Mouse (Mus musculus): ENCODE measurements around the gene Mpp2.
A peak's percentile ranks its signal among the peaks of the same experiment; 100 is the strongest.

Mpp2 gene

GRCm38 (mm10) chr11:102036336-102036735 is 52.0 kb downstream of the Mpp2 start:
- no peak for DNase-seq (ENCODE audit: low read depth, low spot score)

GRCm38 (mm10) chr11:102035456-102035960 is 52.8 kb downstream of the Mpp2 start:
- no peak for DNase-seq (ENCODE audit: low read depth, low spot score)

GRCm38 (mm10) chr11:102034887-102035286 is 53.4 kb downstream of the Mpp2 start:
- no peak for DNase-seq (ENCODE audit: low read depth, low spot score)

- DNase-seq (ENCODE audit: low read depth, low spot score): no peak
Observed at GRCm38 (mm10) chr11:102033055-102033591, 55.2 kb downstream of the Mpp2 start.

GRCm38 (mm10) chr11:102031149-102031548 is 57.2 kb downstream of the Mpp2 start:
- DNase-seq (ENCODE audit: low read depth, low spot score): no peak

GRCm38 (mm10) chr11:102029966-102030365 is 58.3 kb downstream of the Mpp2 start:
- no peak for DNase-seq (ENCODE audit: low read depth, low spot score)

GRCm38 (mm10) chr11:102029304-102029703 is 59.0 kb downstream of the Mpp2 start:
- no peak for DNase-seq (ENCODE audit: low read depth, low spot score)

GRCm38 (mm10) chr11:102028087-102028816 is 60.1 kb downstream of the Mpp2 start, which contains the start of gene Mpp3:
Mpp3 (minus strand) TSS chr11:102028461.
- no peak for DNase-seq (ENCODE audit: low read depth, low spot score)

GRCm38 (mm10) chr11:102027361-102028017 is 60.8 kb downstream of the Mpp2 start:
- no peak for DNase-seq (ENCODE audit: low read depth, low spot score)

- DNase-seq (ENCODE audit: low read depth, low spot score): no peak
Observed at GRCm38 (mm10) chr11:102026694-102027360, 61.5 kb downstream of the Mpp2 start.

GRCm38 (mm10) chr11:102025991-102026660 is 62.2 kb downstream of the Mpp2 start:
- DNase-seq (ENCODE audit: low read depth, low spot score): no peak

GRCm38 (mm10) chr11:102025354-102025753 is 63.0 kb downstream of the Mpp2 start:
- DNase-seq (ENCODE audit: low read depth, low spot score): no peak

GRCm38 (mm10) chr11:102024875-102025274 is 63.4 kb downstream of the Mpp2 start:
- no peak for DNase-seq (ENCODE audit: low read depth, low spot score)

GRCm38 (mm10) chr11:102024084-102024758 is 64.1 kb downstream of the Mpp2 start:
- DNase-seq (ENCODE audit: low read depth, low spot score): no peak

- DNase-seq (ENCODE audit: low read depth, low spot score): no peak
Observed at GRCm38 (mm10) chr11:102023406-102023805, 64.9 kb downstream of the Mpp2 start.

- DNase-seq (ENCODE audit: low read depth, low spot score): no peak
Observed at GRCm38 (mm10) chr11:102021196-102021595, 67.1 kb downstream of the Mpp2 start.

- no peak for DNase-seq (ENCODE audit: low read depth, low spot score)
Observed at GRCm38 (mm10) chr11:102019736-102020135, 68.6 kb downstream of the Mpp2 start.

- DNase-seq (ENCODE audit: low read depth, low spot score): no peak
Observed at GRCm38 (mm10) chr11:102016136-102016535, 72.2 kb downstream of the Mpp2 start.

- peak; percentile 4 for DNase-seq (ENCODE audit: low read depth, low spot score)
Observed at GRCm38 (mm10) chr11:102015472-102015871, 72.8 kb downstream of the Mpp2 start.

GRCm38 (mm10) chr11:102013201-102013600 is 75.1 kb downstream of the Mpp2 start:
- no peak for DNase-seq (ENCODE audit: low read depth, low spot score)

GRCm38 (mm10) chr11:102011510-102011909 is 76.8 kb downstream of the Mpp2 start:
- DNase-seq (ENCODE audit: low read depth, low spot score): no peak

Measured in A20 (cell line).